Mouse (Mus musculus): Measurements from ENCODE around the gene Dysf. TPM values are rescaled to one million over a fixed set of nuclear protein-coding genes. Genes with fewer than 3 reads are reported as not detected.

Dysf gene
- polyA plus RNA-seq, 1 experiment from 2014 or later: 2.5 TPM

GRCm38 (mm10) chr6:84053874-84054530 lies 45.6 kb downstream of the Dysf start:
- Histone ChIP-seq H3K27ac (replicated peaks) (no peak overlapping the region), H3K36me3 (no peaks in the 10 kb centered on the region), H3K4me2 (no peak overlapping the region), H3K9me3 (no peaks in the 10 kb centered on the region), H3K27me3 (no peaks in the 10 kb centered on the region), H3K4me3 (no peak overlapping the region), H3K4me1 (replicated peaks) (no peaks in the 10 kb centered on the region), H3K9ac (no peak overlapping the region)
- 84% methylated on average over 9 of the region's 9 CpGs for WGBS
- ATAC-seq (ENCODE audit: low FRiP score, low read depth): no peak

- no peak for ATAC-seq (ENCODE audit: low FRiP score, low read depth)
- Histone ChIP-seq H3K4me3 (no peak overlapping the region), H3K27ac (replicated peaks) (no peak overlapping the region), H3K36me3 (no peaks in the 10 kb centered on the region), H3K9ac (no peak overlapping the region), H3K27me3 (no peaks in the 10 kb centered on the region), H3K9me3 (no peaks in the 10 kb centered on the region), H3K4me1 (replicated peaks) (no peaks in the 10 kb centered on the region), H3K4me2 (no peak overlapping the region)
- 70% methylated on average over 1 of the region's 1 CpGs for WGBS
Measured at GRCm38 (mm10) chr6:84055619-84056018, 47.2 kb downstream of the Dysf start.

- Histone ChIP-seq H3K4me1 (replicated peaks) (no peaks in the 10 kb centered on the region), H3K9ac (no peak overlapping the region), H3K36me3 (no peaks in the 10 kb centered on the region), H3K27me3 (no peaks in the 10 kb centered on the region), H3K27ac (replicated peaks) (no peak overlapping the region), H3K4me2 (no peak overlapping the region), H3K9me3 (no peaks in the 10 kb centered on the region), H3K4me3 (no peak overlapping the region)
- no peak for ATAC-seq (ENCODE audit: low FRiP score, low read depth)
- 86% methylated on average over 8 of the region's 8 CpGs for WGBS
Measured at GRCm38 (mm10) chr6:84057216-84057615, 48.8 kb downstream of the Dysf start.

- H3K4me3 ChIP-seq: no peak overlapping the region
- no peak overlapping the region for H3K27ac ChIP-seq (replicated peaks)
- 71% methylated on average over 5 of the region's 5 CpGs for WGBS
- no peak overlapping the region for H3K4me2 ChIP-seq
- no peaks in the 10 kb centered on the region for H3K9me3 ChIP-seq
- H3K4me1 ChIP-seq (replicated peaks): no peaks in the 10 kb centered on the region
- ATAC-seq (ENCODE audit: low FRiP score, low read depth): peak; percentile 19; the same call in 1 of the 2 replicates
- no peak overlapping the region for H3K9ac ChIP-seq
- no peaks in the 10 kb centered on the region for H3K27me3 ChIP-seq
- H3K36me3 ChIP-seq: no peaks in the 10 kb centered on the region
Measured at GRCm38 (mm10) chr6:84058671-84059141, 50.3 kb downstream of the Dysf start.

GRCm38 (mm10) chr6:84059771-84060414 lies 51.5 kb downstream of the Dysf start:
- WGBS: 53% methylated on average over 4 of the region's 4 CpGs
- Histone ChIP-seq H3K9ac (no peak overlapping the region), H3K4me1 (replicated peaks) (no peaks in the 10 kb centered on the region)

GRCm38 (mm10) chr6:84061328-84061727 lies 52.9 kb downstream of the Dysf start:
- Histone ChIP-seq H3K4me1 (replicated peaks) (no peaks in the 10 kb centered on the region), H3K27ac (replicated peaks) (no peak overlapping the region), H3K9ac (no peak overlapping the region), H3K9me3 (no peaks in the 10 kb centered on the region), H3K36me3 (no peaks in the 10 kb centered on the region), H3K4me2 (no peak overlapping the region), H3K4me3 (no peak overlapping the region), H3K27me3 (no peaks in the 10 kb centered on the region)
- ATAC-seq (ENCODE audit: low FRiP score, low read depth): no peak
- WGBS: 5% methylated on average over 5 of the region's 5 CpGs

More at GRCm38 (mm10) chr6:84059771-84060414, 51.5 kb downstream of the Dysf start:
- H3K27ac ChIP-seq (replicated peaks): no peak overlapping the region
- ATAC-seq (ENCODE audit: low FRiP score, low read depth): no peak
- no peak overlapping the region for H3K4me2 ChIP-seq
- H3K36me3 ChIP-seq: no peaks in the 10 kb centered on the region
- no peak overlapping the region for H3K4me3 ChIP-seq
- H3K9me3 ChIP-seq: no peaks in the 10 kb centered on the region
- H3K27me3 ChIP-seq: no peaks in the 10 kb centered on the region

GRCm38 (mm10) chr6:84062541-84062940 lies 54.2 kb downstream of the Dysf start:
- H3K4me2 ChIP-seq: no peak overlapping the region
- no peaks in the 10 kb centered on the region for H3K4me1 ChIP-seq (replicated peaks)
- ATAC-seq (ENCODE audit: low FRiP score, low read depth): no peak
- no peak overlapping the region for H3K9ac ChIP-seq
- H3K4me3 ChIP-seq: no peak overlapping the region
- no peak overlapping the region for H3K27ac ChIP-seq (replicated peaks)
- no peaks in the 10 kb centered on the region for H3K27me3 ChIP-seq
- H3K36me3 ChIP-seq: no peaks in the 10 kb centered on the region
- no peaks in the 10 kb centered on the region for H3K9me3 ChIP-seq
- WGBS: 82% methylated on average over 5 of the region's 5 CpGs

- H3K4me2 ChIP-seq: no peak overlapping the region
- ATAC-seq (ENCODE audit: low FRiP score, low read depth): no peak
- no peak overlapping the region for H3K4me3 ChIP-seq
- H3K9ac ChIP-seq: no peak overlapping the region
- H3K4me1 ChIP-seq (replicated peaks): no peaks in the 10 kb centered on the region
- no peak overlapping the region for H3K27ac ChIP-seq (replicated peaks)
- H3K36me3 ChIP-seq: no peaks in the 10 kb centered on the region
- no peaks in the 10 kb centered on the region for H3K9me3 ChIP-seq
- WGBS: 89% methylated on average over 5 of the region's 5 CpGs
- H3K27me3 ChIP-seq: no peaks in the 10 kb centered on the region
Measured at GRCm38 (mm10) chr6:84068236-84068635, 59.8 kb downstream of the Dysf start.

GRCm38 (mm10) chr6:84070251-84070650 lies 61.9 kb downstream of the Dysf start:
- no peaks in the 10 kb centered on the region for H3K4me1 ChIP-seq (replicated peaks)
- H3K27ac ChIP-seq (replicated peaks): no peak overlapping the region
- no peaks in the 10 kb centered on the region for H3K27me3 ChIP-seq
- H3K36me3 ChIP-seq: no peaks in the 10 kb centered on the region
- no peak overlapping the region for H3K4me3 ChIP-seq
- H3K4me2 ChIP-seq: no peak overlapping the region
- 89% methylated on average over 6 of the region's 6 CpGs for WGBS
- no peaks in the 10 kb centered on the region for H3K9me3 ChIP-seq
- no peak overlapping the region for H3K9ac ChIP-seq
- no peak for ATAC-seq (ENCODE audit: low FRiP score, low read depth)

GRCm38 (mm10) chr6:84072574-84072973 lies 64.2 kb downstream of the Dysf start:
- 68% methylated on average over 9 of the region's 9 CpGs for WGBS
- Histone ChIP-seq H3K4me2 (no peak overlapping the region), H3K4me3 (no peak overlapping the region)

GRCm38 (mm10) chr6:84078172-84078571 lies 69.8 kb downstream of the Dysf start:
- Histone ChIP-seq H3K27me3 (no peaks in the 10 kb centered on the region), H3K4me2 (no peak overlapping the region), H3K27ac (replicated peaks) (no peak overlapping the region), H3K4me3 (no peak overlapping the region), H3K36me3 (no peaks in the 10 kb centered on the region), H3K4me1 (replicated peaks) (no peaks in the 10 kb centered on the region), H3K9ac (no peak overlapping the region), H3K9me3 (no peaks in the 10 kb centered on the region)
- ATAC-seq (ENCODE audit: low FRiP score, low read depth): no peak
- 41% methylated on average over 1 of the region's 1 CpGs for WGBS

More at GRCm38 (mm10) chr6:84072574-84072973, 64.2 kb downstream of the Dysf start:
- Histone ChIP-seq H3K27ac (replicated peaks) (no peak overlapping the region), H3K9ac (no peak overlapping the region), H3K9me3 (no peaks in the 10 kb centered on the region), H3K4me1 (replicated peaks) (no peaks in the 10 kb centered on the region), H3K36me3 (no peaks in the 10 kb centered on the region), H3K27me3 (no peaks in the 10 kb centered on the region)
- no peak for ATAC-seq (ENCODE audit: low FRiP score, low read depth)

- Histone ChIP-seq H3K36me3 (no peaks in the 10 kb centered on the region), H3K9ac (no peak overlapping the region), H3K4me3 (no peak overlapping the region), H3K4me1 (replicated peaks) (no peaks in the 10 kb centered on the region), H3K9me3 (no peaks in the 10 kb centered on the region), H3K27ac (replicated peaks) (no peak overlapping the region), H3K27me3 (no peaks in the 10 kb centered on the region), H3K4me2 (no peak overlapping the region)
- ATAC-seq (ENCODE audit: low FRiP score, low read depth): no peak
- WGBS: 71% methylated on average over 3 of the region's 3 CpGs
Measured at GRCm38 (mm10) chr6:84080631-84081030, 72.2 kb downstream of the Dysf start.
